Mouse (Mus musculus) adrenal gland, postnatal 4 days (tissue): Measurements from ENCODE around the gene Anp32e. TPM values are rescaled to one million over a fixed set of nuclear protein-coding genes. Genes with fewer than 3 reads are reported as not detected.
A peak's percentile ranks its signal among the peaks of the same experiment; 100 is the strongest.
"Not testable (repeated sequence)": the region's sequence is repeated elsewhere in the genome, so short reads cannot be mapped to it uniquely, and the experiment has no call there.

ENCODE experiments used
- DNase-seq, 2 experiments: peaks; one replicate each; pipeline ENCODE4 v3.0.0; 2021 to 2022; ENCODE audit warnings: low spot score in 2 of 2, mixed read lengths in 2 of 2
- long read RNA-seq, 2 experiments: library from polyadenylated mRNA; stranded (forward); transcript quantifications; one replicate each; pipeline ENCODE4 v2.0.0; 2021
- total RNA-seq, 2 experiments: library from RNA; stranded (reverse); gene quantifications; 2 replicates each; pipeline ENCODE4 v1.2.3; 2021

Gene Anp32e
- total RNA-seq: 100 to 1,000 TPM; 145 to 146 TPM
- long read RNA-seq, experiment 1, transcript Anp32e-202 (7 exons, 3,274 nt): major isoform, 27 of 42 reads
- long read RNA-seq, experiment 1, partial matches to known transcripts: 0 of 42 reads
- long read RNA-seq, experiment 1, other reads (novel, unspliced or antisense): 12 of 42 reads
- long read RNA-seq, experiment 2, transcript Anp32e-201 (7 exons, 1,381 nt): minor isoform, 10 of 145 reads
- long read RNA-seq, experiment 2, transcript Anp32e-202 (7 exons, 3,274 nt): major isoform, 109 of 145 reads
- long read RNA-seq, experiment 2, partial matches to known transcripts: 5 of 145 reads
- long read RNA-seq, experiment 2, other reads (novel, unspliced or antisense): 20 of 145 reads

DNA sequence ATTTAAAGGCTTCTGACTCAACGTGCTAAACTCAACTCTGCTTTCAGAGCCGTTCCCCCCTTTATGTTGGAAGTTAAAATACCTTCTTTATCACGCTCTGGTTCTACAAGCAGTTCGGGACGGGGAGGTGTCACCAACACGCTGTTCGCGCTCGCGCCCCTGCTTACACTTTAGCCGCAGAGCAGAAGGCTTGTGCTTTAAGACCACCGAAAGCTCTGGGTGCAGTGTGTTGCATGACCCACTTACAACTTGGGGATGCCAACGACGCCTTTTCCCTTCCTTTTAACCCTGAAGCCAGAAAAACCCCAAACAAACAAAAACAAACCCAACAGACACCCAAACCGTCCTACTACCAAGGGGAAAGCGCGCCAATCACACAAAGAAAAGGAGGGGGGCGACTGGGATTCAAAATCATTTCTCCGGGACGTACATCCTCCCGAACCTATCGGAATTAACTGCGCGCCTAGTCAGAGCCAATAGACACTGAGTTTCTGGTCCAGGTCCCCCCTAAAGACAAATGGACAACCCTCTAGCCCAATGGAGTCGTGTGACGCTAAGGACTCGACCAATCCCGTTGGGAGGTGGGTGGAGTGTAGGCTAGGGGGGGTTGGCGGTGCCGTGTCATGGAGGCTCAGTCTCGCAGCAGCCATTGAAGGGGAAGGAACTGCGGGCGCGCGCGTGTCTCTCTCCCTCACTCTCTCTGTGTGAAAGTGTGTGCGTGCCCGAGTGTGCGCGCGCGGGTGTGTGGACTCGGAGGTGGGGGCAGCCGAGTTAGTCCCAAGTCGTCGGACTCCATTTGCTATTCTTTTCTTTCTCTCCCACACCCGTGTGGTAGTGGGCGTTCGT lies at the start of gene Anp32e:
Gene Anp32e, plus strand, starts transcription at position 589 of the 846 bp plus-strand sequence.
- peak; percentile 91 to 95 for DNase-seq

DNA sequence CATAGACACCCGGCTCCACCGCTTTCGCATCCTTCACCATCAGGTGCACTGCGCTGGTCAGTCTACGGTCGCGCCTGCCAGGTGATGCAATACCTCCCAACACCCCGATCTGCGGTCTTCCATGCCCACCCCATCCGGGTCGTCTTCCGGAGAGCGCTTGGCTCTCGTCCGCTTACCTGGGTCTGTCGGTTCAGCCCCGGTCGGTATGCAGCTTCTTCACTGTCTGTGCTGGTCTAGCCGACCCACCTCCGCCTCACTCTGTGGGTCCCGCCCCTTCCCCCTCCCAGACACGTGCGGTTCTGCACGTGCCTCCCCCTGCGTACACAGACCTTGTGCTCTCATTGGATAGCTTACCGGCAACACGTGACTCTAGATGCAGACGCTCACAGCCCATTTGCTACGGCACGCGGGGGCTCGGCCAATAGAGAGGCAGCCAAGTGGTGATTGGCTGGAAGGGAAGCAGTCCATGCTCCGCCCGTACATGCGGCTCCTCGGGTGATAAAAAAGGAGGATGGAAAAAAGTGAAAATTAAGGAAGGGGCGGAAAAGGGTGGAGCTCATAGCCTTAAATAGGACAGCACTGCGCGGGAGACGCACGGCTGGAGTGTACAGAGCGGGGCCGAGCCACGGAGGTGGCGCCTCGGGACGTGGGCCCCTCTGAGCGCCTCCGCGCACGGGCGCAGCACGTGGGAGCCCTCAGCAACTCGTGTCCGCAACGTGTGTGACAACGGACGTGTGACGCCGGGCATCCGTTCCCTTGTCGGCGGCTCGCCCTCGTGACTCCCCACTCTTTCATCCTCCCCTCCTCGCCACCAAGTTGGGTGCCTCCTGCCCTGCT lies 46.8 kb upstream of the Anp32e start, which contains the start of gene Ciart:
Gene Ciart, minus strand, starts transcription at position 273 of the 837 bp plus-strand sequence.
- peak; percentile 80 to 91 for DNase-seq

DNA sequence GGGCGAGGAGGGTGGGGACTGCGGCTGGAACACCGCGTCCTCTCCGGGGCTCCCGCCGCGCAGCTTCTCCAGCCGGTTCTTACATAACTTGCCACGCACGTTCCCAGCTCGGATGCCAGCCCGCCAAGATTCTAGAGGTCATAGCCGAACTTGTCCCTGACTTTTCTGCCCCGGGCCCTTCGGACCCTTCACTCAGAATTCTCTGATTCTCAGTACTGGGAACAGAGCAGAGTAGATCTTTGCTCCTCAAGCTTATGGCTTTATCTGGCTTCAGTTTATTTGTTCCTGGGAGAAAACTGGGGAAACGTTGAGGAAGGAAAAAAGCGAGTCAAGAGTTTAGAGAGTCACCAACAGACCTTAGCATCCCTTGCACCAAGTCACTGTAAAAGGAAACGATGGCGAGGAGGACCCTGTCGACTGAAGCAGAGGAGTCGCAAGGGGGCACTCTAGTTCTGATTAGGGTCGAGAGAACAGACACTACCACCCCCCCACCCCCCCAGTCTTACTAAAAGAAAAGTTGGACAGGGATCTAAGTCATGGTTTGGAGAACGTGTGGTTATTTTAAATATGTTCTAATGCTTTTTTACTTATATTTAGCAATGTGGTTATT lies 46.1 kb upstream of the Anp32e start:
- DNase-seq: no peak

- no peak for DNase-seq
Measured at GRCm38 (mm10) chr3:95884400-95884799, 44.6 kb upstream of the Anp32e start.

GRCm38 (mm10) chr3:95887596-95887995 lies 41.5 kb upstream of the Anp32e start:
- DNase-seq: no peak

DNA sequence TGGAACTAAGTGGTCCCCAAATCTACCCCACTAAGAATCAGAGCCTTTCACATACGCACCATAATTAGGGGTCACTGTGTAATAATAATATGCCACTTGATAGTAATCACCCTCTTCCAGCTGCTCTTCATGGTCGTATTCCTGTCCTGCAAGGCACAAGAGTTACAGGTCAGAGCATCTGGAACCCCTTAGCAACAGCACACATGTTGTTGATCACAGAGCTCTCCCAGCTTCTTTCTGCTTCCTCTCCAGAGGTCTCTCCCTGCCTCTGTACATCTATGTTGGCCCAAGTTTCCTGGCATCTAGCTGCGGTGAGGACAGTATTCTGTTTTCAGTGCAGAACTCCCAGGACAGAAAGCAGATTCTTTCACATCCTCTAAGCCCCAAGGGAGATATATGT lies 39.4 kb upstream of the Anp32e start:
- no peak for DNase-seq

GRCm38 (mm10) chr3:95891211-95892065 lies 37.6 kb upstream of the Anp32e start, which contains the start of gene BC028528:
Gene BC028528, minus strand, starts transcription at chr3:95892005.
- DNase-seq: no peak

GRCm38 (mm10) chr3:95892066-95893052 lies 36.7 kb upstream of the Anp32e start:
- DNase-seq: no peak

DNA sequence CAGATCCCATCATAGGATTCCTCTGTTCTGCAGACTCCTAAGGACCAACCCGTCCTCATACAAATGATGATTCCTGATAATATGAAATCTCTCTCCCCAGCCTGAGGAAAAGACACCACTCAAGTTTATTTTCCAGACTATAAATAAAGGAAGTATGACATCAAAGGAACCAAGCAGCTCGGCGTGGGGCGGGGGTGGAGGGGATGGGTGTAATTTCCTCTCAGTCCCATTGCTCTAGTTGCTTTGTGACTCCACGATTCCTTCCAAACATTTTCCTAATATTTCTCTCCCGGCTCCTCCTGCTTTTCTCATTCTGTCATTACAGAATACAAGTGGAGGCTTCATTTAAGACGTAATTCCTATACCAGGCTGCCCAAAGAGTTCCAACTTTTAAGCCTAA lies 35.9 kb upstream of the Anp32e start:
- DNase-seq: no peak

DNA sequence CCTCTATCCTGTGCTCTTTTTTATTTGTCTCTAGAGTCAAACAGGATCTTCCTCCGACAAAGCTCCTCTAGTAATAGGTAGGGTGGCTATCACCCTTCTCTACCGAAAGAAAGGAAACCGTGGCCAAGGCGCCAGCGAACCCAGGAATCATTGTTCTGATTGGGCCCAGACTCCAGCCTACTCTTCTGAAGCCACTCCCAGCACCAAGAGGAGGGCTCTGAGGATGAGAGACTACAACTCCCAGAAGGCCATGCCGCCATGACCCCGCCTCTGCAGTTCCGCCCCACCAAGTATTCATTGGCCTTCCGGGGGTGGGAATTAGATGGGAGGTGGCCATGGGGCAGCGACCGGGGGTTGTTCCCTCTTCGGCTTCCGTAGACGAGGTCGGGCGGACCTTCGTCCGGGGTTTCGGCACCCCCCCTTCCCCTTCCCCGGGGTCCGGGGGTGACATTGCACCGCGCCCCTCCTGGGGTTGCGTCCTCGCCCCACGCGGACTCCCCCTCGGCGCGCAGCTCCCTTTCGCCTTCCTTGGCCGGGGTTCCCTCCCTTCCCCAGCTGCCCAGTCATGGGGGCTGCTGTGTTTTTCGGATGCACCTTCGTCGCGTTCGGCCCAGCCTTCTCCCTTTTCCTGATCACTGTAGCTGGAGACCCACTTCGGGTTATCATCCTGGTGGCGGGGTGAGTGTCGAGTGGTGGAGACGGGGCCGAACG lies 35.3 kb upstream of the Anp32e start, which contains the start of gene Aph1a:
Gene Aph1a, plus strand, starts transcription at position 364 of the 711 bp plus-strand sequence.
- peak; percentile 69 to 90 for DNase-seq

GRCm38 (mm10) chr3:95894317-95895160 lies 34.5 kb upstream of the Anp32e start:
- peak in 1 of 2 experiments; percentile 44 for DNase-seq

GRCm38 (mm10) chr3:95895501-95895900 lies 33.5 kb upstream of the Anp32e start:
- not testable (repeated sequence) for DNase-seq

DNA sequence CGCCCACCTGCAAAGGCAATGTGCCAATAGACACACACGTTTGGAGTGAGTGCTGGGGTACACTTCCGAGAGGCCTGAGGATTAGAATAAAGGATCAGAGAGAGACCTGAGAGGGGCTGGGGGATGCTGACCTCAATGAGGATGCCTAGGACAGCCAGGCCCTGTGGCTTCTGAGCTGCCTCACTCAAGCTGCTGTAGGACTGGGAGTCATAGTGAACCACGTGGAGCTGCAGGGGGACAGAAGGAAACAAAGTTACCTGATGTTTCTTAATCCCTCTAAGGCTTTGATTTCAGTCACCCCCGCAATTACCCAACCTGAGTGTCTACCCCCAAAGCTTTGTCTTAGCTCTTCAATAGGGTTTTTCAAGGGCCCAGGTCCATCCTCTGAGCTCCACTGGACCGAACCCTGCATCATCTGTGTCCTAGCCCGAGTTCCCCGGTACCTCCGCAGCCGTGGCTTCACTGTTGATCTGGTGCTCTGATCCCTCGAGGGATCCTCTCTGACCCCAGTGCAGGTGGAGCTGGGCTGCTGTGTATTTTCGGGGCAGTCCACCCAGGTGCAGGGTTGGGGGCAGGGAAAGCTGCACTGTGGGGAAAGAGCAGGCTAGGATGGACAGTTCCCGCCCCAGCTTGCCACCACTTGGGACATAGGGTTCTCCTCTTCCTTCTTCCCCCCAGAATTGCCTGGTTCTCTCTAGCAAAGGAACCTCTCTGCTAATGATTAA lies 29.1 kb upstream of the Anp32e start:
- no peak for DNase-seq

GRCm38 (mm10) chr3:95901616-95902372 lies 27.3 kb upstream of the Anp32e start:
- no peak for DNase-seq

- no peak for DNase-seq
Measured at GRCm38 (mm10) chr3:95902373-95902625, 26.7 kb upstream of the Anp32e start.

- no peak for DNase-seq
Measured at GRCm38 (mm10) chr3:95902643-95903042, 26.4 kb upstream of the Anp32e start.
